Mouse (Mus musculus) neural tube, embryonic 10.5 days (tissue): ENCODE data around the gene Rhoh.

Experiments used
- DNase-seq: peaks from one replicate; pipeline ENCODE4 v3.0.0-alpha.2; 2017; ENCODE audit warnings: low spot score; ENCODE audit errors: extremely low spot score

Gene Rhoh

DNA sequence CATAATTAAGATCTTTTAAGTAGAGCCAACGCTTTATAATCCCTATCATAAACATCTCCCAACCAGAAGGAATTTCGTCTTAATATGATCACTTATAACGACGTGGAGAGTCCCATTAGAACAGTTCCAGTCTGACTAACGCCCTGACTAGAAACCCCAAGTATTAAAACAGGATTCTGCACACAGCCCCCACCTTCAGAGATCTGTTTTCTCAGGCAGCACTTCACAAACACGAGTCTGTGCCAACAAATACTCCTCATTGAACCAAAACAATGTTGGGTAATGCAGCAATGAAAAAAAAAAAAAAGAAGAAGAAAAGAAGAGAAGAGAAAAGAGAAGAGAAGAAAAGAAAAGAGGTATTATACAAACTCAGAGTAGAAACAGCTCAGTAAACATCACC is 1.6 kb upstream of the Rhoh start:
- no peak for DNase-seq

DNA sequence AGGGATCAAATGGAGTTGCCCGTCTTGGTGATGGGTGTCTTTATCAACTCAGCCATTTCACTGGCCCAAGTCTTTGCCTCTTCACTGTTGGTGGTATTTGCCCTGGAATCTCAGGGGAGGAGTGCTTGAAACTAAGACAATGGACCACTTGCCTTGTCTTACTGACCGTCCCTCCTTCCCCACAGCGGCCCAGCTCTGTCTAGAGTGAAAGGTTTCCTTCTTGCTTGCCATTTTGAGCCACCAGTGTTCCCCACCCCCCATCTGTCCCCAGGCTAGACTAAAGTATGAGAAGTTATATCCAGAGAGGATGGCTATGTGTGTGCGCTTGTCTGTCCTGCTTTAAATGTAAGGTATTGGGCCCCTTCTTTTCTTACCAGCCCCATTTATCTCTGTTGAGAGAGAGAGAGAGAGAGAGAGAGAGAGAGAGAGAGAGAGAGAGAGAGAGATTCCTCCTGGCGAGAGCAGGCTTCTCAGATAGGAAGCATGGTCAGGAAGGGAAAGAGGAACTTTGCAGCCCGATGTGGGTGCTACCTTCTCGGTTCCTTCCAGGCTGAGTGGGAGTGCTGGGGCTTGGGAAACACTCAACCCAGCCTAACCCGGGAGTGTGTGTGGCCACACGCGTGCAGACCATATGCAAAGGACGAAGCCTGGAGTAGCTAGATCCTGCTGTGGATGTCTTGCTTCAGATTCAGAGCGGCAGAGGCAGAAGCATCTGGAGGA is 572 bp upstream of the Rhoh start:
- DNase-seq: no peak

DNA sequence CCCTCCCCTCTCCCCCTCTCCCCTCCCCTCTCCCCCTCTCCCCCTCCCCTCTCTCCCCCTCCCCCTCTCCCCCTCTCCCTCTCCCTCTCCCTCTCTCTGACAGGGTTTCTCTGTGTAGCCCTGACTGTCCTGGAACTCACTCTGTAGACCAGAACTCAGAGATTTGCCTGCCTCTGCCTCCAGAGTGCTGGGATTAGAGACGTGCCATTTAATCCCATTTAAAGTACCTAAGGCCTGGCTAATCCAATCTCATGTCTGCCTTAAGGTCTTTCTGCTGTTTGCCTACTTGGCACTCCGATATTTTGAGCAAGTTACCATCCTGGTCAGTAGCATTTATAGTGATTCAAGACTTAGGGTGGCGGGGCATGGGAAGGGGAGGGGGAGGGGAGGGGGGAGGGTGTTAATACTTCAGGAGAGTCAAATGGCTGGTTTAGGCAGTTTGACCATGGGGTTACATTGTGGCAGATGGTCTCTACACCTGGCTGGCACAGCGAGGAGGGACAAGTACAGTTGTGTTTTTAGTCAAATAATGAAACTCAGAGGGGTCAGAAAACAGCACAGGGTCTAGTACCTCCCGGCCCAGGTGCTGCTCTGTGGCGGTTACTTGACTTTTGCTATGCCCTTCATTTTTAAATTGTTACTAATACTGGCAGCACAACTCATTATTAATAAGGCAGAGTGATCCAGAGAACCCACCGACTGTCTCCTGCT is 1.4 kb downstream of the Rhoh start:
- no peak for DNase-seq

DNA sequence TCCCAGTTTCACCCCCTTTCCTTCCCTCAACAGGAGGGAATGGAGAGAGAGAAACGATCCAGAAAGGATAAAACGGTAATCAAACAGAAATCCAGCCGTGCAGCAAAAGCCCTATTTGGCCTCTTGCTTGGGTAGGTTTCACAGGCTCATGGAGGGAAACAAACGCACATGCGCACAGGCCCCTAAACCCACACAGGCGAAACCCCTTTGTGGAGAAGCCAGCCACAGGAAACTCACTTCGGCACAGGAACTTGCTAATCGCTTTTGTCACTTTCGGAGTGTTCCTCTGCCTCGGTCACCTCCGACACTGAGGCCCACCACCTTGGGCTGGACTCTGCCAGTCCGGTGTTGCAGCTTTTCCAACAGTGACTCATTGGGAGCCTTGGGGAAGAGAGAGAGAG is 2.3 kb downstream of the Rhoh start:
- no peak for DNase-seq

DNA sequence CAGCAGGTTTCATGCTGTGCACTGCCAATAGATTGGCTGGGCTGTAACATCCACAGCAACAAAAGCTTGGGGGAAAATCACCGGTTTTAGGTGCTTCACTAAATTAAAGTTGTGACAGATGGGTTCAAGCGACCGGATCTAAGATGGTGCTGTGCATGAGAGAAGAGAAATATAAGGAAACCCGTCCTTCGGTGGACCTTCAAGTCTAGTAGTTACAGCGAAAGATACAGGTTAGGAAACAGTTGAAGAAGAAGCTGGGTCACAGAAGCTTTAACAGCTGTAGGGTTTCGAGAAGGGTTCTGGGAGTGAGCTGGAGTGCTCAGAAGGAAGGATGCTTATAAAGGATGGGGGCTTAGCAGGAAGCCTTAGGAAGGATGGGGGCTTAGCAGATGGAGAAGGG is 3.5 kb downstream of the Rhoh start:
- no peak for DNase-seq

DNA sequence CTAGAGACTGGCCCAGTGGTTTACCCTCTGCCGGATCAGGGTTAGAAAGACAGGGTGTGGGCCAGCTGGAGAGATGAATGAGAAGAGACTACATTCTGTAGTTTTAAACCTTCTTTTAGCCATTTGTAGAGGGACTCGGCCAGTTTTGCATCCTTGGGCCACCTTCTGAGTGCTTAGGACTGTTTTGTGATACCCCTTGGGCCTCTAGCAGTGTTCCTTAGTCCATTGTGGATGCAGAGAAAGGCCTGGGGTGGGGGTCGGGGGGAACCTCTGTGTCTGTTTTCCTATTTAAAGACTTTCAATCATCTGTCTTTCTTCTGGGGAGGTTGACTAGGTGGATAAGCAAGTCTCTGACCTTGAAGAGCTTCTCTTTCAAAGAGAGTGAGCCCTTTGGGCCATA is 3.9 kb downstream of the Rhoh start:
- no peak for DNase-seq

DNA sequence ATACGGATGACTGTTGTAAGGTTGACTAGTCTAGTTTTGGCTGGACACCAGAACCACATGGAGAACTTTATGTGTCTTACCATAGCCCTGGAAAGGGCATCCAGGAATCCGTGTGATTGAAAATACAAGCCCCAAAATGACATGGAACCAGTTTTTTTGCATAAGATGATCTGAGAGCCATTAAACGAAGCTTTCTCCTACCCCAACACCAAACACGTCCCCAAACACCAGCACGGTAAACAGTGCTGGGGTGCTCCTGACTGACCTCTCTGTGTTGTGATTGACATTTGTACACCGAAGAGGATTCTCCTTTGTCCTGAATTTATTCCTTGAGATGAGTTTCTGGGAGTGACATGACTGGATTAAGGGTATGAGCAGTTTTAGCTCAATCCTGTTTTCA is 5.6 kb downstream of the Rhoh start:
- no peak for DNase-seq

DNA sequence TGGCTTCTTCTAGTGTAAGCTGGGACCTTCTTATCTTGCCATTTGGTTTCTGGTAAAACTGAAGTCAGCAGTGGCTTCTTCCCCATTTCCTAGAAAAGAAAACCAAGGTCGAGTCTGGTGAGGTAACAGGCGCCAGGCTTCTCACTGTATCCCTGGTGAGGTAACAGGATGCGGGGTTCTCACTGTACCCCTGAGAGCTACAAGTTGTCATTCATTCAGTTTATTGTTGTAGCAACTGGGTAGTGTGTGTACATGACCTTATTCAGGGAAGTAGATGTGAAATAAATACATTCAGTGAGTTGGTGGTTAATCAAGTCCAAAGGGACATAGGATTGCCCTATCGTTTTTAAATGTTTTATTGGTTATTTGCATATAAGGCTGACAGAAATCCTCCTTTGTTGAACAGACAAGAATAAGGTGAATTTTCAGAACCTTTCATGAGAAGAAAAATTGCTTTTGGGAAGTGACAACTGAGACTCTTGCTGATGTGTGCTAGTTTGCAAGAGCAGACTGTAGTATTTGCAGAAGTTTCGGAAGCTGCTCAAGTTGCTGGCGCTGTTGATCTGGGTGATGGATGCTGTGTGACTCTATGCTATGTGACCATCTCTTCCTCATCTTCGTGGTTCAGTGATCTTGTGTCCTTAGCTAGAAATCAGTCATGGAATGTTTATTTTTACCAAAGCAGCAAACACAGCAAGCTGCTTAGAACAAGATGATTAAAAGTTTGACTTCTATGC is 6.5 kb downstream of the Rhoh start:
- no peak for DNase-seq

DNA sequence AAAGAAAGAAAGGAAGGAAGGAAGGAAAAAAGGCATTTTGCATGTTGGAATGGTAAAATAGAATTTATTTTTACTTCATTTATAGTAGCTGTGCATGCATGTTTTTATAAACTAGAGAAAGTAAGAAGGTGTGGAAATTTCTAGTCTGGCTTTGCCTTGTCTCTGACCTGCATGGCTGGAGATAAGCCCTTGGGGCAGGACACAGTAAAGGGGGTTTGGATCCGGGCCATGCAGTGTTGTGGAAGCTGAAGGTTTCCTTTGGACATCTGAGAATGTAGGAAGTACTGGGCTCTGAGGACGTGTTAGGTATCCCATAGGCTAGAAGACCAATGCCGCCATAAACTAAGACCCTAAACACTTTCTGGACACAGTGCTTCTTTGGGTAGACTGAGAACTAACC is 7.4 kb downstream of the Rhoh start:
- DNase-seq: no peak

DNA sequence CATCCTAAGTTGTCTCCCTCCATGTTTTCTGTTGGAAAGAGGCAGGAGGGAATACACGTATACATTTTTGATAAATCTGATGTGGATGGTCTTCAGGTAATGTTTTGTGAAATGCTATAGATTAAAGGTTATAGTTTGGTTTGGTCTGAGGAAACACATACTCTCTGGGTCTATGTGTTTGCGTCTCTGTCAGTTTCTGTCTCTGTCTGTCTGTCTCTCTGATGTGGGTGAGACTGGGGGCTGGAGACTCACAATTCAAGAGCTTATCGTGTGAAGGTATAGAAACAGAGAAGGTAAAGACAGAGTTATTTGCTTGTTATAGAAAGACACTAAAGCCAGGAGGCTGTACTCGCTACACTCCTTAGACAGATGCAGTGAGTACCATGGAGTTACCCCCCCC is 8.6 kb downstream of the Rhoh start:
- DNase-seq: no peak

DNA sequence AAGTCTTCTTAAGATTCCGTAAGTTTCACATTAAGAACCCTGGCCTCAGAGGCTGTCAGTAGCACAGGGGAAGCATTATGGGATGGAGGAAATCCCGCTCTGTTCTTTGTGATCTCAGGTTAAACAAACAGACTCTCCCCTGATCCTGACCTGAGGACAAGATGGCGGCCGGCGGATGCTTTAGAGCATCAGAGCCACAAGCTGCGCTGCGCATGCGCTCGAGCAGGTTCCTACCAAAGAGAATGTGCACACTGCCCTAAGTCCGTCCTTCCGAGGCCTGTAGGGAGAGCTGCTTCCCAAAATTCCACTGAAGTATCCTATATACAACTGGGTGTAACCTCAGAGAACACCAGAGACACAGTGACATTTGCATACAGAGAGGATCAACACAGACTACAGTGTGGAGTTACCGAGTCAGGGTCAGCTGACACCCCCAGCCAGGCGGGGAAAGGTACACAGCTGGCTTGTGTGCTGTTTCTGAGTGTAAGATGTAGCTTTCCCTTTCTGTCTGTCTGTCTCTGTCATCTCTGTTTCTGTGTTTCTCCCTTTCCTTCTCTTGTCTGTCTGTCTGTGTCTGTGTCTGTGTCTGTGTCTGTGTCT is 10.4 kb downstream of the Rhoh start:
- DNase-seq: no peak

DNA sequence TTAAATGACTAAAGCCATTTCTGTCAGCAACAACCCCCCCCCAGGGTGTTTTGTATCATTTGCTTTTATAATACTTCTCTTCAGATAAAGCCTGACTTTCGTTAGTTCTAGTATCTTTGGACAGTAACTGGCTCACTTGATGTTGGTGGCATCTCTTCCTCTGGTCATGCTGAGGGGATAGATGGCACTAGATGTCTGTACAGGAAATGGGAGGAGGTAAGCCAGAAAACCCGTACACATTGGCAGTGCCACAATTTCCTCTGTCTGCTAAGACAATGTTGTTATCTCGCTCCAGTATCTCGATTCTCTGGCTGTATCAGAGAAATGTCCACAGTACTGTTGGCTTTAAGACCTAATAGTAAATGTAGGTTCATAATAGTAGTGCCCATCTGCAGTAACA is 12.2 kb downstream of the Rhoh start:
- no peak for DNase-seq

DNA sequence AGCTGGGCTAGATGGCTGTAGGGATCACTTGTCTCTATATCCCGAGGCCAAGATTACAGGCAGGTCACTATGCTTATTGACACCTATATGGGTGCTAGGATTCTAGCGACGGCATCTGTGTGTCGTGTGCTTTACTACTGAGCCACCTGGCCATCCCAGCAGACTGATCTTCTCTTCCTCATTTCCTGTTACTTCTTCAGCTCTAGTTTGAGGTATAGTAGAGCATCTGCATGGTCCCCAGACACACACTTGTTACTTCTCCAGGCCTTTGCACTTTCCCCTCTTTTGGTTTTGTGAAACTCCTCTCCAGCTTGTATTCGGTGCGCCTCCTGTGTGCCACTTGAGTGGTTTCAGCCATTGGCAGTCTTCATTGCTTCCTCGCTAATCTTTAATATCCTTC is 14.3 kb downstream of the Rhoh start:
- DNase-seq: no peak

DNA sequence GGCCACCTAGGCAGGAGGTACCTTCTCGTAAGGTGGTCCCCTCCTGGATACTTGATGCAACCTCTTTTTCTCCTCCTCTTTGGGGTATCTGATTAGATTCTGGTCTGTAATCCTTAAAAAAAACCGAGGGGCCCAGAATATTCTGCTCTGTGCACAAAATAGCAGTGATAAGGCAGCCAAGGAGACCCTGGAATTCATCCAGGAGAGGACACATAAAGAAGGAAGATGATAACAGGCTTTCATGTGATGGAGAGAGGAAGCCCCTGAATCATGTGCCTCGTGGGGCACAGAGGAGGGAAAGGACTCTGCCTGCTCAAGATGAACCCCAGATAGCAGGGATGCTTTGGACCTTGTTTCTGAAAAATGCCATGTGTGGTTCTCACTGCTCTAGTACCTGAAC is 17.4 kb downstream of the Rhoh start:
- no peak for DNase-seq

DNA sequence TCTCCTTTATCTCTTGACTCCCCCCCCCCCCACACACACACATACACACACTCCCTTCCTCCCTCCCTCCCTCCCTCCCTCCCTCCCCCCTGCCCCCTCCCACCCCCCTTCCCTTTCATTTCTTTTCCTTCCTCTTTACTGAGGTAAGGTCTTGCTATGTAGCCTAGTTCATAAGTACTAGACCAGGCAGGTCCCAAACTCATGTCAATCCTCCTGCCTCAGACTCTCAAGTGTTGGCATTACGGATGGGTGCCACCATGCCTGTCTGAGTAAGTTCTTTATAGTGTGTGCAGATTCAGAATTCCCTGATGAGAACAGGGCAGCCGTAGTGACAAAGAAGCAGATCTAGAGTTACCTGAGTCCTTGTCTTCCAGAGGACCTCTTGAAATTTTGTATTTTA is 20.2 kb downstream of the Rhoh start:
- no peak for DNase-seq

DNA sequence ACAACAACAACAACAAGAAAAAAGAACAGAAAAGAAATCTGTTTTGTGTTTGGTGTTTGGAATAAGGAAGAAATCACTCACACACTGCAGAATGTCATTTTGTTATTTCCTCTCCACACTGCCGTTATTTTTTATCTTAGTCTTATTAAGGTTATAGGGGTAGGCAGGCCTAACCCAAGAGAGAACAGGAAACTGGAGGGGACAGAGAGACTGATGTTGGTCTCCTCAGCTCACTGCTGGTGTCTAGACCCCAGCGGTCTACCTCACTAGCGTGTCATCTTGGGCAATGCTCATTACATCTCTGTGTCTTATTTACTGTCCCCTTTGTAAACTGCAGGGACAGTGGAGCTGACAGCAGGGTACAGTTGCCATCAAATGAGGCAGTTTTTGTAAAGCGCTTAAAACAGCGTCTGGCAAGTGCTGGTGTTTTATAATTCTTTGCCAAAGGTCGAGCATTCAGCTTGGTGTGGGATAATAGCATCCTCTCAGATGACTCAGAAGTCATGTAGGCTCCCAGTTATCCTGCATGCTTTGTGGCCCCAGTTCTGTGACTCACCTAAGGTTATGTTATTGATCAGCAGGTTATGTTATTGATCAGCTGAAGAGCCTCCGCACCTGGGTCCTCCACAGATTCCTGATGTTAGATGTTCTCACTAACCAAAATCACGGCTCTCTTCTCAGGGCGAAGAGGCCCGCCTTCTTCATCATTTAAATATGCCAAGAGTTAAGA is 21.6 kb downstream of the Rhoh start:
- DNase-seq: no peak

DNA sequence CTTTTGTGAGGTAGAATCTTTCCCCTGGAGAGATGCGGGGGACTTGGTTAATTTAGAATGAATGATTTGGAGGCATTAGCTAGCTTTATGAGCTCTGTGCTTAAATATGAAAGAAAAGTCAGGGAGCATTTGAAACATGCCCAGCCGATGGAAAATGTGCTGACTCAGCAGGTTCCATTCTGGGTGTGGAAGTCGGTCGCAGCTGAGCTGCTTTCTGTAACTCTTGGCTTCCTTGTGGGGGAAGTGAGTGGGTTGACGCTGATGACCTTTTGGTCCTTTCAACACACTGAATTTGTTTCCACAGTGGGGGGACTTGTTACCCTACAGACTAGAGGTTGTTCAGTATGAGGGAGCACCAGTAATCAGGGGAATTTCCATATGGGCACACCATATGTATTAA is 22.3 kb downstream of the Rhoh start:
- no peak for DNase-seq

DNA sequence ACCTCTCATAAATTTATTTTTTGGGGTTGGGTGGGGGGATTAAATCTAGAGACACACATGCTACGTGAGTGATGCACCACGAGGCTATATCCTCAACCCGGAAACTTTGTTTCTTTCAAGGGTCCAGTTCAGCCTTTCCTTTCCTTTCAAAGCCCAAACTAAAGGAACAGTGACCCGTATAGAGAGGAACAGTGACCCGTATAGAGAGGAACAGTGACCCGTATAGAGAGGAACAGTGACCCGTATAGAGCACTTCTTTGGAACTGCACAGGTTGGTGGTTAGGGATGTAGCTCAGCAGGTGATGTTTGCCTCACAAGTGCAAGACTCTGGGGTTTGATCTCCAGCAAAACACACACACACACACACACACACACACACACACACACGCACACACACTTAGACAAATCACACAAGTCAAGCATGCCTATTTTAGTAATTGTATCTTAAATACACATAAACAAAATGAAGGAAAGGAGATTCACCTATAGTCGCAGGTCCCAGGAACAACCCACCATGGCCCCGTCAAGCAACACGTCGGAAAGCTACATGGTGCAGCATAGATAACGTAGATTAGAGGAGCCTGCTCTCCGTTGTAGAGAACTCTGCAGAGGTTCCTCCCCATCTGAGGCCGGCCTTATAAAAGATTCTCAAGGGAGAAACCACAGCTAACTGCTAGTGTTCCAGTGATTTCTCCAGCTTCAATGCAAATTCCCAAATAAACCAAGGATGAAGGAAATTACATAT is 24.9 kb downstream of the Rhoh start:
- no peak for DNase-seq

DNA sequence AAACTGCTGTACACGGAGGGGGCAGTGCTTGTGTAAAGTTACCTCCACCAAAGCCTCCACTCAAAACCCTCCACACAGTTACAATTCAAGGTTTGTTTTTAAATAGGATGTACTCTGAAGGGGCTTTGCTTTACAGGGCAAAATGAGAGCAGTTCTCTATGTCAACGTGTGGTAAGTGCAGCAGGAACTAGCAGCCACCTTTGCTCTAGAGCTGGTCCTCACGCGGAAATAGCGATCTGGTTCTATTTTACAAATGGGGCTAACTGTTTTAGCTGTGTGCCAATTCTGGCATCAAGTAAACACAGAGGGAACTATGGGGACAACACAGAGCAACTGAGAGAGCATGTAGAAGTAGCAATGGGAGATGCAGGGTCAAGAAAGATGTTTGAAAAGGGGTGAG is 27.1 kb downstream of the Rhoh start:
- DNase-seq: no peak

DNA sequence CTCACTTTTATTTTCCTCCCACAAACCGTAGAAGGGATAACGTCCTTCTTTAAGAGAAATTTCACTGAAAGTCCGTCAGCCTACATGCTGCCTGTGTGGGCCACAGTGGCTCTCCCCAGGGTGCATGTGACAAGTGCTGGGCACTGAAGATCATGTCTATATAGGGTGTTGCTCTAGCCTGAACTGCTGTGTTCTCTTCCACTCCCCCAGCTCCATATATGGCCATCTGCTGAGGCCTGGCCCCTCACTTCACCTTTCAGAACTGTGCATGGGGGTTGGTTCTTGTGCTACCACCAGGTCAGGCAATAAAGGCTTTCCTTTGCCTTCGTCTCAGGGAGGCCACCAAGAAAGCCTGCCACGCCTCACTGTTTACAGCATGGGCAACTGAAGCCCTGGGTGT is 28.0 kb downstream of the Rhoh start:
- DNase-seq: no peak

DNA sequence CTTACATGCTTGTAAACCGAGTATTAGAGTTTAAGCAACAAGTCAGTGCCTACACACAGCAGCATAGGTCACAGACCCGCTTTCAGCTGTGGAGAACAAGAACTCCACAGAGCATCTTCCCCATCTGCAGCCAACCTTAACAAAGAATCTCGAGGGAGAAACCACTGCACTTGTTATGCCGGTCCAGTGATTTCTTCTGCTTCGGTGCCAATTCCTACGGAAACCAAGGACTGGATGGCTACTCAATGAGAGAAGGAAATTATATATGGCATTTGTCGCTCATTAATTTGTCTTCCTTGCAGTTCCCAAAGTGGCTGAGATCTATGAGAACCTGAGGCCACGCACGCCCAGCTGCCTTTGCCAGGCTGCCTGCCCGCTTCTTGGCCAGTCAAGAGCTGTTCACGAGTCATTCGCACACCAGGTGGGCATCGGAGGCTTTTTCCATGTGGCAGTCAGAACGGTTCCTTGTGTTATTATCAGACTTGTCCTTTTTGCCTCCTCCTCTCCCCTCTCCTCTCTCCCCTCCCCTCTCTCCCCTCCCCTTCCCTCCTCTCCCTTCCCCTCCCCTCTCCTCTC is 30.3 kb downstream of the Rhoh start:
- DNase-seq: no peak
